Mouse (Mus musculus) G1E (cell line): Measurements from ENCODE around the gene Mark4.

ENCODE experiments used
- CTCF ChIP-seq: IDR thresholded peaks from 2 replicates; pipeline ENCODE4 v1.5.1; 2012; ENCODE audit warnings: low read depth, low read length, inconsistent platforms, mixed read lengths
- GATA1 ChIP-seq: IDR thresholded peaks from 2 replicates; pipeline ENCODE4 v1.6.1; 2012; ENCODE audit warnings: borderline replicate concordance, low read length, inconsistent platforms, mixed read lengths
- GATA2 ChIP-seq: IDR thresholded peaks from 2 replicates; pipeline ENCODE4 v1.6.1; 2012; ENCODE audit warnings: low read depth, low read length, inconsistent platforms, borderline replicate concordance
- POLR2AphosphoS5 ChIP-seq: IDR thresholded peaks from 2 replicates; pipeline ENCODE4 v1.6.1; 2012; ENCODE audit warnings: low read depth, low read length, inconsistent platforms; ENCODE audit not compliant: insufficient replicate concordance
- TAL1 ChIP-seq: conservative IDR thresholded peaks from 2 replicates; pipeline ENCODE4 v1.6.1; 2012; ENCODE audit warnings: low read depth, low read length, inconsistent platforms, mixed read lengths

- TF ChIP-seq CTCF: no peak
- no peak for TF ChIP-seq GATA2
- no peak for TF ChIP-seq TAL1
- no peak for TF ChIP-seq GATA1
- TF ChIP-seq POLR2AphosphoS5: no peak
Observed at GRCm38 (mm10) chr7:19500420-19501363, 42.1 kb upstream of the Mark4 start.
